Mouse (Mus musculus): ENCODE measurements around the gene Slc11a2.
A peak's percentile ranks its signal among the peaks of the same experiment; 100 is the strongest.

The Slc11a2 gene

GRCm38 (mm10) chr15:100424396-100425122, at the start of gene Slc11a2:
TSS of gene Slc11a2 (minus strand) at chr15:100425072.
- DNase-seq = peak in 1 of 2 experiments; percentile 43

- no peak for DNase-seq
Observed at GRCm38 (mm10) chr15:100473926-100474503, 49.1 kb upstream of the Slc11a2 start.

- no peak for DNase-seq
Observed at GRCm38 (mm10) chr15:100470037-100470436, 45.2 kb upstream of the Slc11a2 start.

- DNase-seq = no peak
Observed at GRCm38 (mm10) chr15:100469189-100469545, 44.3 kb upstream of the Slc11a2 start.

DNA sequence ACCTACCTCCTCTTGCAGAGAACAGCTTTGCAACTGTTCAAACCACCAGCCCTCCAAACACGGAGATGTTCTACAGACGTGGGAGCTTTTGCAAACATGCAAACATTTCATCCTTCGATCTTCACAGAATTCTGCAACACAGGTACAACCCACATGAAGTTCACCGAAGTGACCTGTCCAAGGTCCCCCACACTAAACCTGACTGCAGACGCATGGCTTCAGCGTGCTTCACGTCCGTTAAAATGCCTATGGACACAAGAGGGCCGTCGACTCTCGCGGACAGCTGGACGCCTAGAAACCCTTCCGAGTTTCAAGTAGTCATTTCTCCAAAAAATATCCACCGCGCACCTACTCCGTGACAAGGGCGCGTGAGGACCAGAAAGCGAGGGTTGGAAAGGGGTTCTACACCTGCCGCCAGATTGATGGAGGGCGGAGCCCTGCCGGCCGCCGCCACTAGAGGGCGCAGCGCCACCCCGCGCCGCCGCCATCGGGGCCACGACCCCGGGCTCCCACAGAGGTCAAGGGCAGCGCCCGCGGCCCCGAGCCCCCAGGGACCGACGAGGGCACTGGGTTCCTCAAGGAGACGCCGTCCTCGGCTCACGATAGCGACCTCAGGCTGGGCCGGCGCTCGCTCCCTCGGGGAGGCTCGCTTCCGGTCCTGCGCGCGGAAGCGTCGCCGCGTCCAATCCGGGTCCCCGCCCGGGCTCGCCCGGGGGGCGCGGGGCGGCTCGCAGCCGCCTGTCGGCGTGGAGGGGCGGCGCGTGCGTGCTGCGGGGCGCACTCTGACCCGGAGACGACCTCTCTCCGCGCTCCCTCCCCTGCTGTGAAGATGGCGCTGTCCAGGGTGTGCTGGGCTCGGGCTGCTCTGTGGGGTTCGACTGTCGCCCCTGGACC, 43.7 kb upstream of the Slc11a2 start, which contains the start of gene Letmd1:
Letmd1 (plus strand) TSS at position 729 of the 894 bp plus-strand sequence.
- DNase-seq = peak; percentile 89 to 94

DNA sequence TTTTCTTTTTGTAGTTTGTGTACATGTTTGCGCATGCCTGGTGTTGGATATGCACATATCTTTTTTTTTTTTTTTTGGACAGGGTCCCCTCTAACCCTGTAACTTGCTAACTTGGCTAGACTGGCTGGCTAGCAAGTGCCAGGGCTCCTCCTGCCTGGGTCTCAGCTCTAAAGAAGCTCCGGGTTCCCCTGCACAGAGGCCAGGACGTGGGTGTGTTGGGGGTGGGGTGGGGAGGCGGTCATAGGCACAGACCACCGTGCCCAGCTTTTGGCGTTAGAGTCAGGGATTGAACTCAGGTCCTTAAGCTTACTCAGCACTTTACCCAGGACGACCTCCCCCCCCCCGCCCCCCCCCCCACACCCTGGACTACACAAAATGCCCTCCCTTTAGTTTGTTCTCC, 42.9 kb upstream of the Slc11a2 start:
- DNase-seq = no peak

GRCm38 (mm10) chr15:100465432-100465831, 40.6 kb upstream of the Slc11a2 start:
- no peak for DNase-seq

DNA sequence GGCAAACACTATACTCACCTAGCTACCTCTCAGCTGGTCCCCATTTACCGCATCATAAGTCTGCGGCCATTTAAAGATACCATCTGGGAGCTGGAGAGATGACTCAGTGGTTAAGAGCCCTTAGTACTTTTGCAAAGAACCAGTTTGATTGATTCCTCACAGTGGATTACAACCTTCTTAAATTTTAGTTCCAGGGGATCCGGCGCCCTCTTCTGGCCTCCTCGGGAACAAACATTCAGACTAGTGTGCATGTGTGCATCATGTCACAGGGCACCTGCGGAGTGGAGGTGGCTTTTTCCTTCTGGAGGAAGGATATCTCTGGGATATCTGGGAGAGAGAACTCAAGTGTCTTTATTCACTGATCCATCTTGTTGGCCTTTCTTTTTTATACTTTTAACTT, 38.8 kb upstream of the Slc11a2 start:
- peak; percentile 63 to 78 for DNase-seq

DNA sequence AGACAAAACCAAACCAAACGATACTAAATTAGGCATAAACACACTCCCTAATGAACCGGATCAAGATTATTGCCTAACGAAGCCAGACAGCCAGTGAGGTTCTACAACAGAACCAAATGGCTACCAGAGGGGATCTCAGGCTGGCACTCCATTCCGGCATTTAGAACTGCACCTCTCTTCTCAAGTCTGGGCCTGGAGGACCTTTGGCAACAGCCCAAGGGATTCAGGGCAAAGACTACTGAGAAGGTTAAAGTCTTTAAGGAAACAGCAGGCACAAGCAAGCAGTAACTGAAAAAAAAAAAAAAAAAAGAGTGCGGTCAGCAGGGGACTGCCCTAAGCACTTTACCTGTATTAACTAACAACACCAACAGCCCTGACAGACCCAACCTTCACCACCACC, 37.2 kb upstream of the Slc11a2 start:
- DNase-seq = no peak

- no peak for DNase-seq
Observed at GRCm38 (mm10) chr15:100461646-100462045, 36.8 kb upstream of the Slc11a2 start.

- peak in 1 of 2 experiments; percentile 52 for DNase-seq
Observed at GRCm38 (mm10) chr15:100460942-100461341, 36.1 kb upstream of the Slc11a2 start.

DNA sequence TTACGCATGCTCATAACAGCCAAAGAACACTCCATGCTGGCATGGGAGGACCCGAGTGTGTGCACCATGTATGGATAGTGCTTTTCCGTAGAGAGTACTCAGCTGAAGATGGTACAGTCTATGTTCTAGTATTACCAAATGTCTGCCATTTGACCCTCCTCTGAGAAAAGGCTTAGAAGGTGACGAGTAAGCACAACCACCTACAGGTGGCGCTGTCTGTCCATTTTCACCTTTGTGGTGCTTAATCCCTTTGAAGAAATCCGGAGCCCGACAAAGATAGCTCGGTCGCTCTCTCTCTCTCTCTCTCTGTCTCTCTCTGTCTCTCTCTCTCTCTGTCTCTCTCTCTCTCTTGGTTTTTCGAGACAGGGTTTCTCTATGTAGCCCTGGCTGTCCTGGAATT, 33.2 kb upstream of the Slc11a2 start:
- peak in 1 of 2 experiments; percentile 73 for DNase-seq

- DNase-seq = peak; percentile 67 to 79
Observed at GRCm38 (mm10) chr15:100457340-100457739, 32.5 kb upstream of the Slc11a2 start.

- no peak for DNase-seq
Observed at GRCm38 (mm10) chr15:100456356-100456991, 31.6 kb upstream of the Slc11a2 start.

DNA sequence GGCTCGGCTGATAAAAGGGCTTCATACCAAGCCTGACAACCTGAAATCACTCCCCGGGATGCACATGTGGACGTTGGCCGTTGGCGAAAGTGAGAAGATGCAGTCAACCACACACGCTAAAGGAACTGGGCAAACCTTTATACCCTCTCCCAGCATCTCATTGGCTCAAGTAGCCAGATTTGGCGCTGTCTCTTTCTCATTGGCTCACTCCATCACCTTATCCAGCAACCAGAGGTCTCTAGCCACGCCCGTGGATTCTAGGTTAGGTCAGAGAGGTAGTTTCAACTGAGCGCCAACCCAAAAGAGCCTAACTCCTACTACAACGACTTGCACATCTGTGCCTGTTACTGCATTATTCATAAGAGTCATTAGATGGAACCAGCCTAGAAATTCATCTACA, 27.6 kb upstream of the Slc11a2 start:
- no peak for DNase-seq

- peak; percentile 51 to 78 for DNase-seq
Observed at GRCm38 (mm10) chr15:100451245-100451644, 26.4 kb upstream of the Slc11a2 start.

DNA sequence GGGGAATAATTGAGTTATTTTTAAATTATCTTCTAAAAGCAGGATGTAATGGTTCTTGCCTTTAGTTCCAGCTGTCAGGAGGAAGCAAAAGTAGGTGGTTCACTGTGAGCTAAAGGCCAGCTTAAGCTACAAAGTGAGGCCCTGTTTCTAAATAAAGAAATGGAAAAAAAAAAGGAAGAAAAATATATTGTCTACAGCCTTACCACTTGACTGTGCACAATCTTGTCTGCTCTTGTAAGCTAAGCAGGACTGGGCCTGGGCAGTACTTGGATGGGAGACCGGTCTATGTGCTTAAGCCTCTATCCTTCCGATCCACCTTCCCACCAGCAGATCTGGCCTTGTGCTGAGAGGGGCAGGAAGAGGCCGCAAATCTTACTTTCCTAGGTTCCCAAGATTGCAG, 24.6 kb upstream of the Slc11a2 start:
- no peak for DNase-seq

DNA sequence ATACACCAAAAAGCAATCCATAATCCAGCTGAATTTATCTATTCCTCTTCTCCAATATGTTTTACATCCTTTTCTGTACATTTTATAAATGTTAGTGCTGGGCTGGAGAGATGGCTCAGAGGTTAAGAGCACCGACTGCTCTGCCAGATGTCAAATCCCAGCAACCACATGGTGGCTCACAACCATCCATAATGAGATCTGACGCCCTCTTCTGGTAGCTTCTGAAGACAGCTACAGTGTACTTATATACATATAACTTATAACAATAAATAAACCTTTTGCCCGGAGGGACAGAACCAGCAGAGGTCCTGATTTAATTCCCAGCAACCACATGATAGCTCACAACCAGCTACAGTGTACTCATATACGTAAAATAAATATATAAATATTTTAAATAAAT, 23.7 kb upstream of the Slc11a2 start:
- DNase-seq = no peak

DNA sequence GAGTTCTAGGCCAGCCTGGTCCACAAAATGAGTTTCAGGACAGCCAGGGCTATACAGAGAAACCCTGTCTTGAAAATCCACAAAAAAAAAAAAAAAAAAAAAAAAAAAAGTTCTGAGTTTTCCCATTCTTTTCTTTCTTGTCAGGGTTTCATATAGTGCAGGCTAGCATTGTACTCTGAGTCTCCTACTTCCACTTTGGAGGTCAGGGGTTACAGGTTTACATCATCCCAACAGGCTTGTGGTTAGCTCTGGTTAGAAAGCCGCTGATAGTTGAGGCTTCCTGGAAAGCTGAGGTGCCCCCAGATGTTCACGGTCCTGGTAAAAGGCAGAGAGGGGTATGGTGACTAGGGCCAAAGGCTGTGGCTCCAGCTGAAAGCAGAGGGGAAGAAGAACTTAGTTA, 22.0 kb upstream of the Slc11a2 start:
- DNase-seq = no peak

DNA sequence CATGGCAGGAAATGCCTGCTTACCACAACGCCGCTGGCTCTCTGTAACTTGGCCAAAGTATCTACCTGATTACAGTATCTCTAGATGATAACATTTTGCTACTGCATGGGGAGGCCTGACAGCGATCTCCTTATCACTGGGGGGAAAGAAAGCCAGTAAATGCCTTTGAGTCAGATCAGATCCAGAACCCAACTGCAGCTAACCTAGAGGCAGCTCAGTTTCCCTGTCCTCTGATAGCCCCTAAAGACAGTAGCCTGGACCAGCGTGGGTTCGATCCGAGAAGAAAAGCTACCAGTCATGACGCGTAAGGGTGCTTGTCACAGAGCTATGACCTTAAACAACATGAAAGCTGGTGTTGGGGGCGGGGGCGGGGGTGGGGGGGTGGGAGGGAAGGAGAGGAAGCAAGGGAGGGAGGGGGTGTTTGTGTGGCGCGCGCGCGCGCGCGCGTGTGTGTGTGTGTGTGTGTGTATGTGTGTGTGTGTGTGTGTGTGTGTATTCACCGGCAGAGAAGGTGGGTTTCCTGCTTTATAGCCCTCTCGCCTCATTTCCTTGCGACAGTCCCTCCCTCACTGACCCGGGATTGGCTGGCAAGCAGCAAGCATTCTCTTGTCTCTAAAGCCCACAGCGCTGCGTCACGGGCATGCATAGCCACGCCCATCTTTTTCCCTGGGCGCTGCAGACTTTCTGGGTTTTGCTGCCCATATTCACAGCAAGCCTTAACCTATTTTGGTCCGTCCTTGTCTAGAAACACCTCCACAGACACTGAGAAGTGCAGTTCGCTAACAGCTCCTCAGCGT, 18.5 kb upstream of the Slc11a2 start:
- DNase-seq = peak; percentile 89 to 94

DNA sequence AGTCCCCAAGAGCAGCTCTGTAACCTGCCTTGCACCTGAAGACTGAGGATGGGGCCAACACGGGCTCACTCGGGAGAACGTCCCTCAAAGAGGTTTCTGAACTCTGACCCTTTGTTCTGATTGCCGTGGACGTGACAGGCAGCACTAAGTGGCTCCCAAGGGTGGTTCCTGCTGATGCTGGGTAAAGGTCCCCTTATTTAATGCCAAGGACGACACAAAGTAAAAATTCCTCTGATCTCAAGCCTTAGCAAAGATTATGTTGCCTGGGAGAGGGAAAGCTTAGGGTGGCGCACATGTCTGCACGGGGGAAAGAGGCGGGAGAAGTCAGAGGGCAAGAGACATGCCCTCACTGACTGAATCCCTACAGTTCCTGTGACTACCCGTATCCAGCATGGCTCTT, 11.6 kb upstream of the Slc11a2 start:
- no peak for DNase-seq

- no peak for DNase-seq
Observed at GRCm38 (mm10) chr15:100436112-100436511, 11.2 kb upstream of the Slc11a2 start.
